Mouse (Mus musculus): ENCODE results near the gene Zfp37.
"Not testable (repeated sequence)": the region's sequence is repeated elsewhere in the genome, so short reads cannot be mapped to it uniquely, and the experiment has no call there.

Zfp37 gene

DNA sequence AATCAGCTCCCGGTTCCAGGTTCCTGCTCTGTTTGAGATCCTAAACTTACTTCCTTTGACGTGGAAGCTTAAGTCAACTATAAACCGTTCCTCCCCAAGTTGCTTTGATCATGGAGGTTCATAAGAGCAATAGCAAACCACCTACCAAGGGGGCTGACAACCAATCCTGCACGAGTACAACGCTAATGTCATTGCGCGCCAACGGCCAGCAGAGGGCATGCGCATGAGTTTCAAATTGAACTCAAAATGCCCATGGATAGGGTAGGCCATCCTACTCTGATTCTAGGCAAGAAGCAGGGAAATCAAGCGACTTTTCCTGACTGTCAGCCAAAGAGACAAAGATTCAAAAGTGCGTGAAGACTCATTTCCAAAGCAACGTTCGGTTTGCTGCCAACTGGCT is at the start of gene Zfp37:
Zfp37 (minus strand) TSS at position 279 of the 400 bp plus-strand sequence.
- DNase-seq (ENCODE audit: low spot score in 2 of 2): no peak

DNA sequence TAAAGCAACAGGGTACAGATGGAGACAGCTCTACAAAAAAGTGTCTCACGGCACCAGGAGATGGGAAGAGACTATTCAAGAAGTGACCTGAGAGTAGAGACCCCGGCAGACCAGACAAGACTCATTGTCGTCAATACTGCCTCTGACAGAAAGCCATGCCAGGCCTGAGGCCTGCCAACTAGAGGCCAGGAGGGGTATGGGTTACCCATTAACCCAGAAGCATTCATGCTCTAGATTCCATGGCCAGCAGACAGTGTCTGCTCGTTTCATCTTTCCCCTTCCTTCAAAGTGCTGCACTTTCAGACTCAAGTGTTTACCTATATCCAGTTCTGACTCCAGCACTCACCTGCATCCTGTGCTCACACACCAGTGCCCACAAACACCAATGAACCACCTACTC is 47.2 kb upstream of the Zfp37 start:
- no peak for DNase-seq (ENCODE audit: low spot score in 2 of 2)

DNA sequence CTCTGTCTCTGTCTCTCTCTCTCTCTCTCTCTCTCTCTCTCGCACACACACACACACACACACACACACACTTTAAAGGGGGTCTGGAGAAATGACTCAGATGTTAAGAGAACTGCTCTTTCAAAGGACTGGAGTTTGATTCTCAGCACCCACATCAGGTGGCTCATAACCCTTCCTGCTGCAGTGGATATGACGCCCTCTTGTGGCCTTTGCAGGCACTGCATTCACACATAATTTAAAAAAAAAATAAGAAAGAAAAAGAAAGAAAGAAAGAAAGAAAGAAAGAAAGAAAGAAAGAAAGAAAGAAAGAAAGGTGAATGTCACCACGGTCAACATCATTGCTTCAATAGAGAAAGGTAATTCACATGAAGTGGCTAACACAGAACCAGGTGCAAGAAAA is 46.4 kb upstream of the Zfp37 start:
- DNase-seq (ENCODE audit: low spot score in 2 of 2): no peak

DNA sequence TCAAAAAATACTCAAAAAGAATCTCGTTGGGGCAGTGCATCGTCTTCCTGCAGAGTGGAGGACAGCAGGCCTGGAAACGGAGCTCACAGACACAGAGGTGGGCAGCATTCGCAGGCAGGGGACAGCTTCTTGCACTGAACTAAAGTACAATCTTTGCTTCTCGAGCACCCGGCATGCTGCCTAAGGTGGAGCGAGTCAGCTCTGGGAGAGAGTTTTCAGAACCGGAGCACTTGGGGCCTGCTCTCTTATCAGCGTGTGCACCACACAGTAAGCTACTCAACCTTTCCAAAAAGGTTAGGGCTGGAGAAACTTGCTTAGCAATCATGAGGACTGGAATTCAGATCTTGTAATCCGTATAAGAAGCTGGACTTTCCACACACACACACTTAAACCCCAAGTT is 45.8 kb upstream of the Zfp37 start:
- DNase-seq (ENCODE audit: low spot score in 2 of 2): no peak

DNA sequence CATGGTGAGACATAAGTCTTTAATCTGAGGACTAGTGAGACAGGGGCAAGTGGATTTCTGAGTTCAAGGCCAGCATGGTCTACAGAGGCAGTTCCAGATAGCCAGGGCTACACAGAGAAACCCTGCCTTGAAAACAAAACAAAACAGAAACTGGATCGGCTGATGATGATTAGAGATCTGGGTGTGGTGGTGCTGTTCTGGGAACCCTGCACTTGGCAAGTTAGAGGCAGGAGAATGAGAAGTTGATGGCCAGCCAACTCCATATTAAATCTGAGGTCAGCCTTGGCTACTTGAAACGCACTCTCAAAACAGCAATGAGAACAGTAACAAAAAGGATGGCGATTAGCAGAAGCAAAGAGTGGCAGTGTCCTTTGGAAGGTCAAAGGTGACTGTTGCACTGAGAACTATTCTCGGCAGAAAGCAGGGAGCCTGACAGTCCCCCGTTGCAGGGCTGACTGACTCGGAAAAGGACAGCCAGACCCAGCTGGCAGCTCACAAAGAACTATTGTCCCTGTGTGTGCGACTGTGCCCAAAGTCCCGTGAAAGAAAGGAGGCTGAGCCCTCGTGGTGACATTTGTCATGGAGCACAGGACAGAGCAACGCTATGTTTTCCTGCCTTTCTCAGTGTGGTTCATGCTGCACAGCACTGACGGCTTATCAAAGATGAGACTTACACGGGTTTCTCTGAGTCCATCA is 44.1 kb upstream of the Zfp37 start:
- no peak for DNase-seq (ENCODE audit: low spot score in 2 of 2)

DNA sequence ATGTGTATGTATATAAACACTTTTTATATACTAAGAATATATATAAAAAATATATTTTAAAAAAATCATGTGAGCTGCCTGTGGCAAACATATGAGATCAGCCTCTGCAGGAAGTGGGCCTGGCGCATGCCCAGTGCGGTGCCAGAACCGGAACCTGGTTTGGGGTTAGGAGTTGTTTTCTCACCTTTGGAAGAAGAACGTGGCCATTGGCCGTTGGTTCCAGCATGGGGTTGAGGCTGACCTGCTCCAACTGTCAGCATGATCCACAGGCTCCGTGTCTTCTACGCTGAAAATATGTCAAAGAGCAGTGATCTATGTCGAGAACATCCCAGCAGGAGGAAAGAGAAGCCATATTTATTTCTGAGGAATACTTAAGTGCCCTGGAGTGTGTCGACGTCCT is 43.1 kb upstream of the Zfp37 start:
- no peak for DNase-seq (ENCODE audit: low spot score in 2 of 2)

DNA sequence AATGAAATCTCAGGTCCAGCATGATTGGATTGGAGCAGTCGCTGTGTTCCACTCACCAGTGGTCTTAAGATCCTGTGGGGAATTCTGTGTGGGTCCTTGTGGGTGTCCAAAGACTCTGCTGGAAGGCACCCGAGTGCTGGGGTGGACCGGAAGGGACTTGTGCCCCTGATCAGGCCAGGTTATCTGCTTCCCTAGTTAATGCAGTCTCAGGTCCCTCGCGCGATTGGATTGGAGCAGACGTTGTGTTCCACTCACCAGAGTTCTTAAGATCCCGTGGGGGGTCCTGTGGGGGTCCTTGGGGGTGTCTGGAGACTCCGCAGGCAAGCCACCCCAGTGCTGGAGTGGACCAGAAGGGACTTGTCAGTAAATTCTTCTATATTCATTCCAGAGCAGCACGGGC is 41.8 kb upstream of the Zfp37 start:
- DNase-seq (ENCODE audit: low spot score in 2 of 2): no peak

DNA sequence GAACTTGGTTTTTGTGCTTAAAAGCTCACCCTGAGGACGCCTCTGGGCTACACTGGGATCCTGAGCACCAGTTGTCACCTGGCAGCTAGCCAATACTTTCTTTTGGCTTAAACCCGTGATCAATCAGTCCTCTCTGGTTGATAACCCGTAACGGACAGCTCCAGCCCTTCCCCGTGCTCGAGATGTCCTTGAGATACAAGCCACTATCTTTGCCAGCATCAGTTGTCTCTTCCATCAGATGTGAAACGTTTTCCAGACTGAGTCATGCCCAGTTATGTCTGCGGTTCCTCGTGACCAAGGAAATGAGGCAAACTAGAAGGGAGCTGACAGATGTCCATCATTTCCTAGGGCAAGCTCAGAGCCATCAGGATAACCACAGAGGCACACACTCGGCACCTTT is 36.3 kb upstream of the Zfp37 start:
- DNase-seq (ENCODE audit: low spot score in 2 of 2): no peak

DNA sequence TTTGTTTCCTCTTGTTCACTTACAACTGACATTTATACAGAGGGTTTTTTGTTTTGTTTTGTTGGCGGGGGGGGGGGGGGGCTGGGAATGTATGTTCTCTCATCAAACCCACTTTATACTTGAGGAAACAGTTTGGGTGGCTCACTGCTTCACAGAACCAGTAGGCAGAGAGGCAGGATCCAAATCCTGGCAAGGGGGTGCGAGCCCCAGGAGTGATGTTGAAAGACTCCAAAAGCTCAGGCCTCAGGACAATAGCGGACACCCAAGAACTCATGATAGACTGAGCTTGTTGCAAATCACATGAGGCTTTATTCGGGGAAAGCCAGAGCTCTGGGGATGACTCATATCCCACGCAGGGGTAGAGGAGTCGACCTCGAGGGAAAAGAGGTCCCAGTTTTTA is 35.2 kb upstream of the Zfp37 start:
- DNase-seq (ENCODE audit: low spot score in 2 of 2): not testable (repeated sequence)

DNA sequence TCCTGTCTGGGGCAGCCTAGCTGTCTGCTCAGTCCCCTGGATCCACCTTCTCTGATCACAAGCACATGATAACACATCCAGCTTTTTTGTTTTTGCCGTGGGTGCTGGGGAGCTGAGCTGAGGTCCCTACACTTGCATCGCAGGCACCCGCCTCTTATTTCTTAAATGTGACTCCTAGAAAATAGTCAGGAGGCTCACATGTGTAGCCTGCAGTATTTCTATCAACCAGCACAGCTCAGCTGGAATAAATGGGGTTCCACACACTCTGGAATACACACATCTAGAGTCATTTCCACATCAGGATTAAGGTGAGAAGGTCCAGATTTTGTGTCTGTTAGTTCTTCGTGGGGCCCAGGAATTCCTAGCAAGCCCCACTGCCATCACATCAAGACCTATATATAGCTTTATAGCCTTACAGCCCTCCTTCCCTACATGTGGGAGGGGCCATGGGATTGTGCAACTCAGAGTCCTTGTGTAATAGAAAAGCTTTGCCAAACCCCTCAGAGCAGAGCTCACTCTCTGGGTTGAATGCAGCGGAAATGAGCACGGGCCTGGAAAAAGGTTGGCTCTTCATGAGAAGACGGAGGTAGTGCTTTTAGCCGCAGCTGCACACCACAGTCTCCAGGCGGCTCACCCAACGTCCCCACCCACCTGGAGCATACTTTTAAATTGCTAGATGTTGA is 34.4 kb upstream of the Zfp37 start:
- DNase-seq (ENCODE audit: low spot score in 2 of 2): no peak

DNA sequence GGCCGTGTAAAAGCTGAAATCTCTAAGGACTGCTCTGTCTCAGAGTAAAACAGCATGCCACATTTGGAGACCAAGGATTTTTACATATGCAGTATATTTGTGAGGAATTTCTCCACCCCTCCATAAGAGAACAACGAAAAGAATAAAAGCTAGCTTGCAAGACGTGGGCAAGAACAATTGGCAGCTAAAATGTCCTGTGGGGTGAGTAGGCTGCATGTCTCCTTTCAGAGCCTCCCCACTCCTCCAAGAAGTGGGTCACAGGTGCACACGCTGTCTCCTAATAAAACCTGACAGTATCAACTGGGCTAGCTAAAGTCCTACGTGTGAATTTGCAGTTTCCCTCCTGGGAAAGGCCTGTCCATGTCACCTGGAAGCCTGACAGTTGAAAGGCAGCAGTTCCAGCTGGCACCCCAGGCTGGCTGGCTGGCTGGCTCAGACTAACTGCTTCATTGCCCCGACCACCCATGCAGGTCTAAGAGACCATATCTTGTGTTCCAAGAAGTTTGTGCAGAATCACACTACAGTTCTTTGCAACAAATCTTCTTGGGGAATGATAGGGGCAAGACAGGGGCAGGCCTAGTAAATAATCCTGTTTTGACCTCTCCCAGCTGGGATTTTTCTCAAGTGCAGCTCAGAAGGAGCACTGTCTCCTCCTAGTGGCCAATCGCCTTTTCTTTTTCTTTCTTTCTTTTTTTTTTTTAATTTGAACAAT is 32.4 kb upstream of the Zfp37 start:
- DNase-seq (ENCODE audit: low spot score in 2 of 2): no peak

DNA sequence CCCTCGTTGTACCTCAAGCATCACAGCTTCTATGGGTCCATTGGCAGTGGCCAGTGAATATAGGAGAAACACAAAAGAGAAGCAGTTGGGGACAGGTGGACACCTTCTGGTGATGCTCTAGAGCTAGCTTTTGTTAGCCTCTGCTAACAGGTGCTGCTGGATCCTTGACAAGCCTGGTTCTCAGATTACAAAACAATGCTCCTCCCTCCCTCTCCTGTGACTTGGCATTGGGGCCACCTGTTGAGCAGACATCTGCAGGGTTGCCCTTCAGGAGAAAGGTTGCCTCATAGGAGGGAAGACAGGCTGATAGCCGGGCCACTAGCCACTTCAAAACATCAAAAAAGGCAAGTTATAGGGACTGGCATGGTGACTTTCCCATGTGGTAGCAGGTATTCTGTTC is 31.4 kb upstream of the Zfp37 start, which contains the start of gene Slc31a2:
Slc31a2 (plus strand) TSS at position 287 of the 400 bp plus-strand sequence.
- DNase-seq (ENCODE audit: low spot score in 2 of 2): no peak

DNA sequence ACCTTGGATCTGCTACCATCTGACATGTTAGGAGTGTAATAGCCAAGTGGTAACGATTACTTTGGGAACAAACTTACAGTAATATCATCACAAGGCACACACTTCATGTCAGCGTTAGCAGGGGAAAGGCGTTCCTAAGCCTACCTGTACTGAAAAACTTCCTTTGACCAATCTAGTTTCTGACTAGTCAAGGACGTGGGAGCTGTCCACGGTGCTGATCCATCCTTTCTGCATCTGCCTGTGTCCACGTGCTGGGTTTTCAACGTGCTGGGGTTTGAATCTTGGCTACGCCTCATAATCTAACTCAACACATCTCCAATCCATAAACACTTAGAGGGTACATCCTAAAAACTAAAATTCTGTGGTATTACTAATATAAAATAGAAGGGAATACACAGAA is 26.1 kb upstream of the Zfp37 start:
- DNase-seq (ENCODE audit: low spot score in 2 of 2): peak in 1 of 2 experiments; percentile 26

DNA sequence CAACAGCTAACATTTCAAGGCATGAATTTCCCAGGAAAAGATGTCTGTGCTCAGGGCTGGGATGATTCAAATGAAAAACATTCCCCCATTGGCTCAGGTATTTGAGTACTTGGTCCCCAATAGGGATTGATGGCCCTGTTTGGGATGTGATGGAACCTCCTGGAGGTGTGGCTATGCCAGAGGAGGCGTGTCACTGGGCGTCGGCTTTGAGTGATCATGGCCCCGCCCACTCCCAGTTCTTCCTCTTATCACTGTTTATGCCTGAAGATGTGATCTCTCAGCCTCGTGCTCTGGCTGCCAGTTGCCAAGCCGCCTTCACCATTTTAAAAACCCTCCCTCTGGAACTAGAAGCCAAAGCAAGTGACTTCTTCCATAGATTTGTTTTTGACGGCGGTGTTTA is 23.7 kb upstream of the Zfp37 start:
- no peak for DNase-seq (ENCODE audit: low spot score in 2 of 2)

DNA sequence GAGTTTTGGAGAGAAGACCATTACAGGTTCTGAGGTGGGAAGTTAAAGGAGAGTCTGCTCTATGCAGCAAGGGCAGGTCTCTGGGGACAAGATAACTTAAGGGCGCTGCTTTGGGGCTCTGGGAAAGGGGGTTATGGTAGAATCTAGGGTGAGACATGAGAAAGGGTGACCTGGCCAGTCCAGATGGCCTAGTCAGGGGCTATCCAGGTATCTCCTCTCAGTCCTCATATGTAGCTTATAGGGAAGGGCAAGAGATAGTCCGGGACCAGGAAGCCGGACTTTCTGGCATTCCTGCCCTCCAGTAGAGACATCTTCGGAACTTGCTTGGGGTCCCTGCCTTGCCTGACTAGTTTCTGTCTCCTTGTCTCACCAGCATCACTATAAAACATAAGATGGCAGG is 20.9 kb upstream of the Zfp37 start:
- DNase-seq (ENCODE audit: low spot score in 2 of 2): no peak

DNA sequence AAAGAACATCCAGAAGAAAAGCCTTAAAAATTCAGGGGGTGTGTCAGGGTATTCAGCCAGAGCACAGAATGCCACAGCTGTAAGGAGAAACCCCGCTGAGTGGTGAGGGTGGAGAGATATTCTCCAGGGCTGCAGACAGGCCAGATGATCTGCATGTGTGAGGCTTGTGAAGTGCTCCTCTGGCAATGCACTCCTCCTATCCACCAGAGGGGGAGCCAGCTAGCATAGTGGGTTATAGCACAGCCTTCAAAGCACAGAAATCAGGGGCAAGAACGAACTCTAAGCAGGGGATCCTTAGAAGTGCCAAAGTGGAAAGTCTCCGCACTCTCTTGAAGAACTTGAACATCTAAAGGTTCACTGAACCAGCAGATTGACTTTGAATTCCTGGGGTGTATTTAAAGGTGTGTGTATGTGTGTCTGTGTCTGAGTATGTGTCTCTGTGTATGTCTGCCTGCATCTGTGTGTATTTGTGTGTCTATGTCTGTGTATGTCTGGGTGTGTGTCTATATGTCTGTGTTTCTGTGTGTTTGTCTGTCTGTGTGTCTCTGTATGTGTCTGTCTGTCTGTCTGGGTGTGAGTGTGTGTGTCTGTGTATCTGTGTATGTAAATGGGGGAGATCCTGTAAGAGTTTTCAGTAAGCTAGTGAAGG is 20.2 kb upstream of the Zfp37 start:
- no peak for DNase-seq (ENCODE audit: low spot score in 2 of 2)

DNA sequence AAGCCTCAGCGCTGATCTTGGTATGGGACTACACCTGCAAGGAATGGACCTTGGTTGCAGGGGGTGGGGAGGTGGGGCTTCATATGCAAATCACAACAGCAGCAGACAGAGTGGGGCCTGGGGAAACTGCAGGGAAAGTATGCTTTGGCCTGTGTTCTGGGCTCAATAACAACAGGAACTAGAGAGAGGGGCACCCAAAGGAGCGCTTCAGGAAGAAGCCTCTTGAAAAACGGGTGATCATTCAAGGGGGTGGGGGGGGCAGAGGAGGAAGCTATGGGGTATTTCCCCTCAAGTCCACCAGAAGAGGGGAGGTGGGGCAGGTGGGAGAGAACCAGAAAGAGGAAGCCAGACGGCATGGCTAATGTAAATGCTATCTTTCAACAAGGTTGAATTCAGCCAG is 17.5 kb upstream of the Zfp37 start:
- DNase-seq (ENCODE audit: low spot score in 2 of 2): no peak

DNA sequence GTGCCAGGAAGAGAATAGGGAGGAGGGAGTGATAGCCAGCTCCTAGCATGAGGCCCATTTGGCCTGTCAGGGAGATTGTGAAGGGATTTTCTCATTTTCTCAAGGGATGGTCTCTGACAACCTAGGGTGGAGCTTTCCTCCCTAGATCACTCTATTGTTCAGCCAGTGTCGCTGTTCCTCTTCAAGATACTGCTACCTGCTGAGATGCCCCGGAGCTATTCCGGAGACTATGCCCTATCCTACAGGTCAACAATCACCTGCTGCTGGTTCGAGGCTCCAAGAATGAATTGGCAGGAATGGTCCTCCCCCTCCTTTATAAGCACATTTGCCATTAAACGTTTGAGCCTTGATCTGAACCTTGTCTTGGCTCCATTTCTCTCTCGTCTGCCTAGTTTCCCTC is 9.7 kb upstream of the Zfp37 start:
- no peak for DNase-seq (ENCODE audit: low spot score in 2 of 2)

DNA sequence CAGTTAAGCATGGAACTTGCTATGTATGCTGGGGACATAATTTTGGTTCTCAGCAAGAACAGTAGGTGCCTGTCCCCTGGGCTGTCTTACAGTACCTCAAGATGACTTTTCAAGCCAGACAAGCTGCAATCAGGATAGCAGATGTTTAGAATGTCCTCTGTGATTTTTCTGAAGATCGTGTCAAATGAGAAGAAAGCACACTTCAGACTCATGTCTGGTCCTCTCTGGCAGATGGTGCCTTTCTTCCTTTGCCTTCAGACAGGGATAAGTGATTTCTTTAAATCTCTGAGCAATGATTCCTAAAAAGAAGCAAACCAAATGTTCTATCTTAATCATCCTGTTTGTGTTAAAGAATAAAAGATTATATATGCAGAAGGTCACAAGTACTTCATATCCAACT is 694 bp downstream of the Zfp37 start:
- DNase-seq (ENCODE audit: low spot score in 2 of 2): no peak

DNA sequence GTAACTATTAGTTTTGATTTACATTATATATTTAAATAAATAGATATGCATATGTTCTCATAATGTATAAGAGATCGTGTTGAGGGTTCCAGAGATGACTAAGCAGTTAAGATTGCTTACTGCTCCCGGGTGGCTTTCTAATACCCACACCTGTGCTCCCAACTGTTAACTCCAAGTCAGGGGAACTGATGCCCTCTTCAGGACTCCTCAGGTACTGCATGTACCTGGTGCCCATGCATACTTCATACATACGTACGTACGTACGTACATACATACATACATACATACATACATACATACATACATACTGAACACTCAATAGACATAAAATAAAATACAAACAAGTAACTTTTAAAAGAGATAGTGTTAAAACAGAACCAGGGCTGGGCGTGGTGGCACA is 1.4 kb downstream of the Zfp37 start:
- DNase-seq (ENCODE audit: low spot score in 2 of 2): peak in 1 of 2 experiments; percentile 8

DNA sequence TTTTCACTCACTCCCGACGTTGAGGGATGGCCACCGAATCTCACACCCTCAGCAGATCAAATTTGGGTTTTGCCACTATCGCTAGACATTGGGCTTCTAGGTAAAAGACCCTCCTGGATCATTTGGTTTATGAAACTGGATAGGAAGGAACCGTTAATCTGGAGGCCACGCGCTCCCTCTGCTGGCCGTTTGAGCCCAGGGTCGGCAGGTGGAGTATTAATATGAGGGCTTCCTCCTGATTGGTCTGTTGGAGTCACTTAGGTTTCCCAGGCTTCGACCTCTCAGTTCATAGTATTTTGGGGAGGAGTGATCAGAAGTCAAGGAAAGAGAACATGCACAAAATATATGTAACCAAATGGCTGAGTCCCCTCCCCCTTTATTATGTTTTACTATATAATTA is 2.5 kb downstream of the Zfp37 start:
- peak in 1 of 2 experiments; percentile 47 for DNase-seq (ENCODE audit: low spot score in 2 of 2)

DNA sequence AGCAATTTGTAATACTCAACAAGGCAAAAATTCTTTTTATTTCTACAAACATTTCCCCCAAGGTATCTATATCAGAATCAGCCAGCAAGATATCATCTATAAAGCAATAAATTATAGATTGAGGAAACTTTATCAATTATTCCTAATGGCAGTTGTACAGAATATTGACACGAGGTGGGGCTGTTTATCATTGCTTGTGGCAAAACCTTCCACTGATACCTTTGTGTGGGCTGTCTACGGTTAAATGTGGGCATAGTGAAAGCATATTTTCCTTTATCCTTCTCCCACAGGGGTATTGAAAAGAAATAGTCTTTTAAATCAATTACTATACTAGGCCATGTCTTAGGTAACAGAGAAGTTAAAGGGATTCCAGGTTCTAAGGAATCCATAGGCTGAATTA is 17.4 kb downstream of the Zfp37 start:
- no peak for DNase-seq (ENCODE audit: low spot score in 2 of 2)
